Mouse (Mus musculus): ENCODE data around the gene Gpd2.

Gene Gpd2

DNA sequence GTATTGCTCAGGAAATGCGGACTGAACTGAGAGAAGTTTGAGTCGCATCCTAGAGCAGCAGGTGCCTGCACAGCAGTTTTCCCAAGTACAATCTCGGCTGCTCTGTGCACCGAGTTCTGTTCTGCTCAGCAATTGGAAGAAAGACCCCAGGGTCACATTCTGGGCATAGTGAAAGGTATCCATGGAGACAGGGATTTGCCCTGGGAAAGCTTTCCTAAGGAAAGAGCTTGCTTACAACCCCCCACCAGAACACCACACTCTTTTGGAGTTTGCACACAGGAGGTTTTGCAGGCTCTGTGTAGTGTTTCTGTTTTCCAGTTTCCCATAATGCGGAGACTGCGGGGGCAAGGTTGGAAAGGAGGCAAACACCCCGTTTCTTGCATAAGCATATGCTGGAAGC lies 150.4 kb downstream of the Gpd2 start:
- no peak for DNase-seq (ENCODE audit: low spot score in 2 of 2)

DNA sequence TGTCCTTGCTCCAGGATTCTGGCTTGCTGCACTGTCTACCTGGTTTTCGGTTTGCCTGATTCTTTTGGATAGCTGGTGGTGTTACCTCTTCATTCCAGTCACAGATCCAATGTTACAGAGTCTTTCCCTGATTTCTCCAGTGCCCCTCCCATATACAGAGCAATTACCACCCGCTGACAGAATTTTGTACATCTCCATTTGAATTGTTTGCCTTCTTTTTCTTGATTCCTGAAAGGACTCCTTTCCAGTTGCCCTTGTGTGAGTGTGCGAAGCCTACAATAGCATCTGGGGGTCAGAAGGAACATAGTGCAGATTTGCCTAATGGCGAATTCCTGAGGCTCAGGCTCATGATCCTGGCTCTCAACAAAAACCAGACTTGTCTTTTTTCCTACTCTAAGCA lies 157.6 kb downstream of the Gpd2 start:
- DNase-seq (ENCODE audit: low spot score in 2 of 2): no peak

DNA sequence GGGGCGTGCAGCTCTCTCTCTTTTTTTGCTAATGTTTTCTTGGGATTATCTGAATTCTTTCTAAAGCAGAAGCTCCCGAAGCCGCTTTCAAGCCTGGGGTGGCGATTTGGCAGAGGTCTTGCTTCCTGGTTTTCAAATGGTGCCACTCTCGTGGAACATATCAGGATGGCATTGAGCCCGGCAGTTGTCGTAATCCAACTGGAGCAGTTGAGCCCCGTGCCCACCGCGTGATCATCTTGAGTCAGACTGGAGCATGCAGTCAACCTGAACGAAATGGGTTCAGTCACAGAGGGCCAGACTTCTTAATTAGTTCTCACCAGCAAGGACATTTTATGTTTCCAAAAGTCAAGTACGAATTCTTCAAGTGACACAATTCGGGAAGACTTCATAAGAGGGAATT lies 158.6 kb downstream of the Gpd2 start:
- DNase-seq (ENCODE audit: low spot score in 2 of 2): no peak

DNA sequence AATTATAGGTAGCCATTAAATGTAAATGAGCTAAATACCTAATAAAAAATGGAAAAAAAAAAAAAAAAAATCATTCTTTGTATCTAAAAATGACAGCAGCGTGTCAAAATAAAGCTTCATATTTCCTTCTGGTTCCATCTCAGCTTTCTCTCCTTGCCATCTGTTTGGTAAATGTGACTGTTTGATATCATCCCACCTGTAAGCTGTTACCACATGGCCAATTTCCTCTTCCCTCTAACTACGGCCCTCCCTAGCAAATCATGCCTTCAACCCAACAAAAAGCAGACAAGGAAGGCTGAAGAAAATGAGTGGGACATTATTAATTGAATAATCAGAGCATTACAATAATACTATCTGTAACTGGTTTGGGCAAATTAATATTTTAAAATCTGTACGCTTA lies 160.3 kb downstream of the Gpd2 start:
- DNase-seq (ENCODE audit: low spot score in 2 of 2): no peak

DNA sequence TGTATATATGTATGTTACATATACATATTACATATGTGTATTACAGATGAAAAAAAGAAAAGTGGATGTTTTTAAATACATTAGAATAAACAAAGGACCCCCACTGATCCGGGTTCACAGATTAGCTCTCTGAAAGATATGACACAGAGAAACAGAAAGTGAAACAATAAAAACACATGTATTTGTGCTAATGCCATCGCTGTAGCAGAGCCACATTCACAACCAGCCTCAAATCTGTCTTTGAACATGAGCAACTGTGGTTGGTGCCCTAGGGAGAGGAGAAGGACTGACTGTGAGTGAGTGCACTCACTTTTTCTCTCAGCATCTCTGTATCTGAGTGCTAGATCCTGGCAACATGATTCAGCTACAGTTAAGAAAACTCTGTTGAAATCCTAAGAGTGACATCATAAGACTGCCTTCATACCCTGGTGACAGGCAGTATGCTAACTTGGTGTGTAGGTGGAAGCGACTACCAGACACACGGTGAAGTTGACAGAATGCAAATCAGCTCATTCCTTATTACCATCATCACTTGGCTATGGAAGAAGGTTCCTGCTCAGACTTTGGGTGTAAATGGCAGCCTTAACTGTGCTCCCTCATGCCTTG lies 170.1 kb downstream of the Gpd2 start:
- DNase-seq (ENCODE audit: low spot score in 2 of 2): no peak

DNA sequence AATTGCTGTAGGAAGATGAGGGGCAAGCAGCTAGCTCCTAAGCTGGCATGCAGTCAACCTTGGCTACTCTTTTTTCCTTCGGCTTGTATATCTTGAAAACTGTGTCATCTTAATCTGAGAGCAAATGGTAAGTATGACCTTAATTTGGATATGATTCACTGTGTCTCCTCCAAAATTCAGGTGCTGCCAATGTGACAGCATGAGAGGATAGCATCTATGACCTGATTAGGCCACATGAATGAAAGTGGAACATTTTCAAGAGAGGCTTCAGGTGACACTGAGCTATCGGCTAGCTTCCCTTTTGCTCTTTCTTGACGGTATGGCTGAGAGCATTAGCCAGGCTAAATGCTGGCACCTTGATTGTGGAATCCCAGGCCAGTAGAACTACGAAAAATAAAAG lies 171.0 kb downstream of the Gpd2 start:
- no peak for DNase-seq (ENCODE audit: low spot score in 2 of 2)

DNA sequence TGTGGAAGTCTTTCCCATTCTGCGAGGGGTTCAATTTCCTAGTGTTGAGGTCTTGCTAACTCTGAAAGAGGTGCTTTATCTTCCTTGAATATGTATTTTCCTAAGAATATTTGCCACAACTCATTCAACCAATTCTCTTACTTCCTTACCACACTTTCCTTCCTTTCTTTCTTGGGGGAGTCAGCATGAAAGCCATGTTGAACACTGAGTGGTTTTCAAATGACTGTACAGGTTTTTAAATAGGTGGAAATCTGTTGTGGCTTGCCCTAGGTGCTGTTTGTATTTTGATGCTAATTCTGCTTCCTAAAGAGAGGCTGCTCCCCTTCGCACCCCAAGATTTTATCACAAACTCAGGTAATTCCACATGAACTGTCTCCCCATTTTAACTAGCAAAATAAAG lies 174.1 kb downstream of the Gpd2 start:
- DNase-seq (ENCODE audit: low spot score in 2 of 2): no peak

DNA sequence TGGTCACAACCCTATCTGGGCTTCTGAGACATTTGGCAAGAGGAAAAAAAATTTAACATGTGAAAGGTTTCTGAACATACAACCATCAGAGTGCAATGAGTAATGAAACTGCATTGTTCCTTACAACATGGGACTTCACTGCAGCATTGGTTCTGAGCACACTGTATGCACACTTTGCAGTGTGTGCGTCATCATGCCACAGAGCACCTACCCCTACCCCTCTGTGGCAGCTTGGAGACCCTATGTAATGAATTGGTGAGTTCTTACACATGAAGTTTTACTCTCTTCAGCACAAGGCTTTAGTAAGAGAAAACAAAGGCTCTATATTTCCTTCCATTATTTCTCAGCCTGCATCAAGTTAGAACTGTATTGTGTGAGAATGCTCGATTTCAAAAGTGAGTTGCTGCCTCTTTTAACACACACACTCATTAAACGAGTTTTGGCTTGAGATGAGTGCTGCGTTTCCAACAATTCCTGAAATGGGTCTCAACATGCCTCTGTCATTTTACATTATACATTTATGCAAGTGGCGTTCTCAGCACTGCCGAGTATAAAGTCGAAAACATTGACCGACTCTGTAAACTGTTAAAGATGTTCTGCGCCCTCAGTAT lies 177.2 kb downstream of the Gpd2 start:
- DNase-seq (ENCODE audit: low spot score in 2 of 2): no peak

DNA sequence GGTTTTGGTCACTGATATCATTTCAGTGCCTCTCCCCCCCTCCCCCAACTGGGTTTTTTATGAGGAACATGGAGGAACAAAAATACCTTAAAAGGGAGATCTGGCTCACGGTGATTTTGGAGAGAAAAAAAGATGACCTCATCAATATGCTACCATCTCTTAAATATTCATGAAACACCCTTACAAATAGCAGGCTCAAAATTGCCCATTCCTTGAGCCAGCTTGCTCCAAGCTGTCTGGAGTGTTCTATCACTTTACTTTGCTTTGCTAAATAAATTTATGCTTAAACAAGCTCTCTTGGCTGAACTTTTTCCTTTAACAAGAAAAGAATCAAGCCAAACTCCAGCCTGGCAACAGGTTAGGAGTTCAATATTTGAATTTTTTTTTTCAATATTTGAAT lies 179.3 kb downstream of the Gpd2 start:
- DNase-seq (ENCODE audit: low spot score in 2 of 2): no peak
